Mouse (Mus musculus): ENCODE results near the gene Fam69a. TPM values are rescaled to one million over a fixed set of nuclear protein-coding genes. Genes with fewer than 3 reads are reported as not detected.

Fam69a gene
- total and polyA plus RNA-seq, 3 experiments = 1.5 to 13.1 (median 12.9) TPM

DNA sequence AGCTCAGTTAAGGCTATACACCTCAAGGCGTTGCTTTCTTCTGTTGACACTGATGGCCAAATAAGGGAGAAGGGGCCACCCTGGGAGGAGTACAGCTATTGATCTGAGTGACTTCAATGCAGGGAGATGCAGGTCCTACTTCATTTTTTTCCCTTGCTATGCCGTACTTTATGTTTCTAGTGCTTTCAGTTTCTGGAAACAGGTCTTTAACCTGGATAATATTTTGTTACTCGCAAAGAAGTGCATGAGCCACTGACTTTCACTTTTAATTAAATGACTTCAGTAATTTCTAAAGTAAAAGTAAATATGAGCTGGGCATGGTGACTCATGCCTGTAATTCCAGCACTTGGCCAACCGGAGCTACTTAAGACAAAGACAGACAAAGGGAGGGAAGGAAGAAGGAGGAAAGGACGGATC, 958 bp upstream of the Fam69a start:
- 12% methylated on average over 5 of the region's 5 CpGs for WGBS
- peak overlapping the region; percentile 91 for H3K4me3 ChIP-seq
- H3K27me3 ChIP-seq (ENCODE audit: control insufficient read depth, insufficient read depth, low read length) = no peaks in the 10 kb centered on the region
- H3K9ac ChIP-seq (ENCODE audit: low read depth, low read length) = 0 out of 2 replicates have a peak overlapping the region, but pooled peaks have one; percentile 31
- no peaks in the 10 kb centered on the region for H3K36me3 ChIP-seq (ENCODE audit: control insufficient read depth, insufficient read depth, low read length)
- intact Hi-C loops (cut with DNase I) = loop anchor here (2.0 to 5.0 kb wide), 3 partner anchors 15 to 279 kb away; partner anchors contain the start of genes Ccdc18, Dr1 and Tmed5
- peak overlapping the region; percentile 79 for H3K27ac ChIP-seq
- DNase-seq = peak in 1 of 2 experiments; percentile 33
- TF ChIP-seq POLR2A (IDR thresholded peaks at IDR 0.05; ENCODE audit: insufficient read depth, low read depth, low read length) (no peak), EP300 (IDR thresholded peaks at IDR 0.05; ENCODE audit: insufficient read depth, low read depth, low read length) (no peak), CTCF (IDR thresholded peaks at IDR 0.05) (no peak)
- H3K79me2 ChIP-seq (replicated peaks; ENCODE audit: control insufficient read depth, insufficient read depth, low read length) = no peaks in the 10 kb centered on the region
- peaks cover 1% of the 10 kb centered on the region; the same call in 1 of the 2 replicates for H3K4me1 ChIP-seq (ENCODE audit: control insufficient read depth, insufficient read depth, low read length)

DNA sequence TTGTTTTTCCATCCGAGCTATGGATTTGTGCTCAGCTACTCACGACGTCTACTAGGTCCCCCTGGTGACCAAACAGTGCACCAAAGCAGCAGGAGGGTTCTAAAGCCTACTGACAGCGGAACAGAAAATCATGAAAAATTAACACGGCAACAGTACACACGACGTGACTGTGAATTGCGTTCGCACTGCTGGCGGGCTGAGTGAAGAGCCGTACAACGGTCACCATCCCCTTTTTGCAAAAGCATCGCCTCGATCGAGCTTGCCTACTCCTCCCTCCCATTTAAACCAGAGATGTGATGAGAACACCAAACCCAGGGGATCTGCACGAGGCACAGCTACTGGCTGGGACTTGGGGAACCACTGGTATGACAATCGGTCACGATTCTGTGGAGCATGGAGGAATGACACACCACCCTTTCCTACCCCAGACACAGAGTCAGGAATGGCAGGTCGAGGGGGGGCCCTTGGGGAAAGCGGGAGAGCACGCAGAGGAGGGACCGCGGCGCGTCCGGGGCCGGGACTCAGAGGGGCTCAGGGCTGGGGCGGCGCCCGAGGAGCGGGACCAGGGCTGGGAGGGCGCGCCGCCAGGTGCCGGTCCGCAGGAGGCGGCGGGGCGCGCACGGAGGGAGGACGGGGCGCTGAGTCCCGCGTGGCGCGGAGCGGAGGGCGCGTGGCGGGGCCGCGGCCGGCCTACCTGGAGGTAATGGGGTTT, 474 bp downstream of the Fam69a start:
- peak in 1 of 2 experiments; percentile 69 for DNase-seq
- Histone ChIP-seq H3K79me2 (replicated peaks; ENCODE audit: control insufficient read depth, insufficient read depth, low read length) (no peaks in the 10 kb centered on the region), H3K4me1 (ENCODE audit: control insufficient read depth, insufficient read depth, low read length) (peaks cover 1% of the 10 kb centered on the region; the same call in 1 of the 2 replicates), H3K9ac (ENCODE audit: low read depth, low read length) (peak overlapping the region; percentile 78), H3K27me3 (ENCODE audit: control insufficient read depth, insufficient read depth, low read length) (no peaks in the 10 kb centered on the region), H3K27ac (peak overlapping the region; percentile 73), H3K36me3 (ENCODE audit: control insufficient read depth, insufficient read depth, low read length) (no peaks in the 10 kb centered on the region), H3K4me3 (peak overlapping the region; percentile 80)
- intact Hi-C loops (cut with DNase I) = loop anchor here (1.0 to 5.0 kb wide), 4 partner anchors 16 to 281 kb away; partner anchors contain the start of genes Ccdc18, Dr1 and Tmed5
- TF ChIP-seq POLR2A (IDR thresholded peaks at IDR 0.05; ENCODE audit: insufficient read depth, low read depth, low read length) (no peak), EP300 (IDR thresholded peaks at IDR 0.05; ENCODE audit: insufficient read depth, low read depth, low read length) (no peak), CTCF (IDR thresholded peaks at IDR 0.05) (peak; percentile 74)
- WGBS = under 1% methylated on average over 52 of the region's 54 CpGs

DNA sequence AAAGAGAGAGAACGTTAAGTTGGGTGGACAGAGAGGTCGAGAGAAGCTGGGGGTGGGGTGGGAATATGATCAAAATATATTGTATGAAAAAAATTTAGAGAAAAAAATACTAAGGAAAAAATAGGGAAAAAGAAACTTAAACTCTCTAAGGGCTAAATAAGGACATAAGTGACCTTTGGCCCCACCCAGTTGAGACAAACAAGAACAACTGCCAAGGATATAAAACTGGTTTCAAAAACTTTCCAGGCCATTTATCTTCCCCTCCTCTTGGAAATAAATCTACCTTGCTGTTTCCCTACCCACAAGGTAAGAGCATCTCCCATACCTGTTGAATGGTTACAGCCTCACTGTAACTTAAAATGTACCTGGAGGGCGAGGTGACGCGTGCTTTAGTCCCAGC, 2.9 kb downstream of the Fam69a start:
- Histone ChIP-seq H3K79me2 (replicated peaks; ENCODE audit: control insufficient read depth, insufficient read depth, low read length) (no peaks in the 10 kb centered on the region), H3K4me1 (ENCODE audit: control insufficient read depth, insufficient read depth, low read length) (peaks cover 1% of the 10 kb centered on the region; the same call in 1 of the 2 replicates), H3K27ac (no peak overlapping the region), H3K36me3 (ENCODE audit: control insufficient read depth, insufficient read depth, low read length) (no peaks in the 10 kb centered on the region), H3K9ac (ENCODE audit: low read depth, low read length) (no peak overlapping the region), H3K27me3 (ENCODE audit: control insufficient read depth, insufficient read depth, low read length) (no peaks in the 10 kb centered on the region), H3K4me3 (no peak overlapping the region)
- TF ChIP-seq CTCF (IDR thresholded peaks at IDR 0.05) = no peak
- no peak for TF ChIP-seq POLR2A (IDR thresholded peaks at IDR 0.05; ENCODE audit: insufficient read depth, low read depth, low read length)
- TF ChIP-seq EP300 (IDR thresholded peaks at IDR 0.05; ENCODE audit: insufficient read depth, low read depth, low read length) = no peak
- intact Hi-C loops (cut with DNase I) = no loop called here
- no peak for DNase-seq
- WGBS = 95% methylated on average over 5 of the region's 5 CpGs

DNA sequence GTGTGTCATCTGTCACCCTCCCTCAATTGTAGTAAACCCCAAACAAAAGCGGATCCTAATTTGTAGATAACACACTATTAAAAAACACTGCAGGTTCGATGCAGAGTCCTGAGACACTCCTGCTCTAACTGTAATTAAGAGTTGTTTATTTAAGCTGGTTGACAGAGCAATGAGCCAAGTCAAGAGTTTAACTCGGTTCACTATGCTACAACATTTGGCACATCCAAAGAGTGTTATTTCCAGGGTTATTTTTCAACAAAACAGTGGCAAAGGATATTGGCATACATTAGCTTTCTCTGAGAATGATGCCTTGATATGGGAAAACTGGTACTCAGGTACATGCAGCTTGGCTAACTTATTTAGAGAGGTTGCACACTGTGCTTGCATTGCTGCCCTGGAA, 4.9 kb downstream of the Fam69a start:
- intact Hi-C loops (cut with DNase I) = no loop called here
- H3K9ac ChIP-seq (ENCODE audit: low read depth, low read length) = no peak overlapping the region
- 73% methylated on average over 3 of the region's 3 CpGs for WGBS
- no peaks in the 10 kb centered on the region for H3K27me3 ChIP-seq (ENCODE audit: control insufficient read depth, insufficient read depth, low read length)
- H3K79me2 ChIP-seq (replicated peaks; ENCODE audit: control insufficient read depth, insufficient read depth, low read length) = no peaks in the 10 kb centered on the region
- H3K4me1 ChIP-seq (ENCODE audit: control insufficient read depth, insufficient read depth, low read length) = peaks cover 1% of the 10 kb centered on the region; the same call in 1 of the 2 replicates
- DNase-seq = no peak
- H3K4me3 ChIP-seq = no peak overlapping the region
- H3K36me3 ChIP-seq (ENCODE audit: control insufficient read depth, insufficient read depth, low read length) = no peaks in the 10 kb centered on the region
- H3K27ac ChIP-seq = no peak overlapping the region
- TF ChIP-seq EP300 (IDR thresholded peaks at IDR 0.05; ENCODE audit: insufficient read depth, low read depth, low read length) (no peak), POLR2A (IDR thresholded peaks at IDR 0.05; ENCODE audit: insufficient read depth, low read depth, low read length) (no peak), CTCF (IDR thresholded peaks at IDR 0.05) (no peak)

DNA sequence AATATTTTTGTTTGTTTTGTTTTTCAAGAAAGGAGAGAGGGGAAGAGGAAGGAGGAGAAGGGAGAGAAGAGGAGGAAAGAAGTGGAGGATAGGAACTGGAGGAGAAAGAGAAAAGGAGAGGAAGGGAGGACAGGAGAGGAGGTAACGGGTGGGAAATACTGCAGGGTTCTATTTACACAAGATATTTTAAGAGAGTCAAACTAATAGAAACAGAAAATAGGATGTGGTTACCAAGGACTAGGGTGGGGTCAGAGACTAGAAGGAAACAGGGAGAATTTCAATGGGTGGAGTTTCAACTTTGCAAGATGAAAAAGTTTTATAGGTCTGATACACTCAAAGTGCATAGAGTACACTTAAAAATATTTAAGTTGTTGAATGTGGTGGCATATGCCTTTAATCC, 7.0 kb downstream of the Fam69a start:
- Histone ChIP-seq H3K36me3 (ENCODE audit: control insufficient read depth, insufficient read depth, low read length) (no peaks in the 10 kb centered on the region), H3K27me3 (ENCODE audit: control insufficient read depth, insufficient read depth, low read length) (no peaks in the 10 kb centered on the region), H3K4me3 (no peak overlapping the region), H3K79me2 (replicated peaks; ENCODE audit: control insufficient read depth, insufficient read depth, low read length) (no peaks in the 10 kb centered on the region), H3K9ac (ENCODE audit: low read depth, low read length) (no peak overlapping the region), H3K27ac (no peak overlapping the region), H3K4me1 (ENCODE audit: control insufficient read depth, insufficient read depth, low read length) (no peaks in the 10 kb centered on the region; the same call in 1 of the 2 replicates)
- 64% methylated on average over 1 of the region's 1 CpGs for WGBS
- DNase-seq = no peak
- TF ChIP-seq POLR2A (IDR thresholded peaks at IDR 0.05; ENCODE audit: insufficient read depth, low read depth, low read length) (no peak), EP300 (IDR thresholded peaks at IDR 0.05; ENCODE audit: insufficient read depth, low read depth, low read length) (no peak), CTCF (IDR thresholded peaks at IDR 0.05) (no peak)
- intact Hi-C loops (cut with DNase I) = no loop called here

All from heart, adult 2 months (tissue).